Mouse (Mus musculus): ENCODE results near the gene Cd69.

The Cd69 gene

DNA sequence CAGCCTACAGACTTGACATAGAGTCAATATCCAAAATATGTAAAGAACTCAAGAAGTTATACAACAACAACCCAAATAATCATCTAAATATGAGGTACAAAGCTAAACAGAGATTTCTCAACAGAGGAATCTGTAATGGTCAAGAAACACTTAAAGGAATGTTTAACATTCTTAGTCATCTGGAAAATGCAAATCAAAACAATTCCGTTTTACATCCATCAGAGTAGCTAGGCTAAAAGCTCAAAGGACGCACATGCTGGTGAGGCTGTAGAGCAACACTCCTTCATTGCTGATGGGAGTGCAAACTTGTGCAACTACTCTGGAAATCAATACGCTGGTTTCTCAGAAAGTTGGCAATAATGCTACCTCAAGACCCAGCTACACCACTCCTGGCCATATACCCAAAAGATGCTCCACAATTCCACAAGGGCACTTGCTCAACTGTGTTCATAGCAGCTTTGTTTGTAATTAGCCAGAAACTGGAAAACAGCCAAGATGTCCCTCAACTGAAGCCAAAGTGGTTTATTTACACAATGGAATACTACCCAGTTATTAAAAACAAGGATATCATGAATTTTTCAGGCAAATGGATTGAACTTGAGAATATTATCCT, 52.9 kb downstream of the Cd69 start:
- DNase-seq, result no peak

DNA sequence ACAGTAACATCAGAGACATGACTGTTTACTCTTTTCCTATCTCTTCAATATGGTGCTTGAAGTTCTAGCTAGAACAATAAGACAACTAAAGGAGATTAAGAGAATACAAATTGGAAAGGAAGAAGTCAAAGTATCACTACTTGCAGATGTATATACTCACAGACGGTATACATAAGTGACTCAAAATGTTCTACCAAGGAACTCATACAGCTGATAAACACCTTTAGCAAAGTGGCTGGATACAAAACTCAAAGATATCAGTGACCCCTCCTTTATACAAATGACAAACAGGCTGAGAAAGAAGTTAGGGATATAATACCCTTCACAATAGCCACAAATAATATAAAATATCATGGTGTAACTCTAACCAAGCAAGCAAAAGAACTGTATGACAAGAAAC, 54.2 kb downstream of the Cd69 start:
- DNase-seq, result no peak

DNA sequence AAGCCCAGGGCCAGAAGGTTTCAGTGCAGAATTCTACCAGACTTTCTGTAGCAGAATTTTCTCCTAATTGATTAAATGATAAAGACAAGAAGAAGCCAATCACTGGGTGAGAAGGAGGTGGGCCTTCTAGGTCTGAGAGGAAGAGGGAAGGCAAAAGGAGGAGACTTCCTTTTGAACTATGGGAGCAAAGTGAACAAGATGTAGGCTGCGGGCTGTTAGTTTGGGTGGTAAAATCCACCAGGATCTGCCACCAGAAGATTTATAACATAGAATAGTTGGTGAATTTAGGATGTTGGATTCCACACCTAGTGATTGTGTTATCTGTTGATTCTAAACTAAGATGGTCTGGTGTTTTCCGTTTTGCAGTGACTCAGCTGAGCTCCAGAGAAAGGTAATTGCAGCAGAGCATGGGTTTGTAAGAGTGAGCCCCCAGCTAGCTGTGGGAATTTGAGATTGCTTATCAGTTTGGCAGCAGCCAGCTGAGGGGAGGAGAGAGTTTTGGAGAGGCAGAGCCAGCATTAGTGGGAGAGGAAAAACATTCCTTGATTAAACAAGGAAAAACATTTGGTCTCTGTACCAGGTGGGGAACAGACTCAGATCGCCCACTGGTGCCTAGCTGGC, 55.2 kb downstream of the Cd69 start:
- no peak for DNase-seq

DNA sequence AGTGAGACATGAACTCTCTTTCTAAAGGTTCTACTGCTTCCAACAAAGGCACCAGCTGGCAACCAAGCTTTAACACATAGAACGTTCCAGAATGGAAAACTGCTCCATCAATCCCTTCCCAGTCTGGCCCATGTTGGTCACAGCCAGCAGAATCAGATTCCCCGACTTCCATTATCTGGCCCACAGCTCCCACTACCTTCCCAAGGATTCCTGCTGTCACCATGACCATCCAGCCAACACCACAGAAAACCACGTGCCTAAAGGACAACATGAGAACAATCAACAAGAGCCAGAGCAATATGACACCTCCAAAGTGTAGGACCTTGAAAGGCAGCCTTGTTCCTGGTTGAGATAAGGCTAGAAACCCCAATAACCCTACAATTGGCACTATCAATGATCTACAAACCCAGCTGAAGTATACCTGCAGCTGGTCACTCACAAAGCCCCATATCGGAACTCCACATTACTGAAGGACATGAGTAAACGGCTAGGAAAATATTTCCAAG, 57.0 kb downstream of the Cd69 start:
- DNase-seq, result no peak

All from kidney, adult 8-10 months (tissue).